Mouse (Mus musculus) intestine, embryonic 15.5 days (tissue): ENCODE results near the gene Zfp949. TPM values are rescaled to one million over a fixed set of nuclear protein-coding genes. Genes with fewer than 3 reads are reported as not detected.

ENCODE experiments used
- ATAC-seq: fragments of 200-750 bp; cut with Nextera tagmentation; 2 replicates; pipeline ENCODE4 v1.8.0; 2017; ENCODE audit warnings: moderate TSS enrichment, moderate library complexity
- H3K27ac ChIP-seq: fragments of 300-500 bp; sonication (generic); 2 replicates; pipeline ENCODE4 v1.5.1; 2015; ENCODE audit warnings: mild to moderate bottlenecking, inconsistent platforms
- H3K27me3 ChIP-seq: fragments of 300-500 bp; sonication (generic); replicated peaks from 2 replicates; pipeline ENCODE4 v1.6.1; 2015; ENCODE audit warnings: inconsistent platforms
- H3K36me3 ChIP-seq: fragments of 300-500 bp; sonication (generic); 2 replicates; pipeline ENCODE4 v1.6.1; 2015; ENCODE audit warnings: inconsistent platforms
- H3K4me1 ChIP-seq: fragments of 300-500 bp; sonication (generic); replicated peaks from 2 replicates; pipeline ENCODE4 v1.6.1; 2015; ENCODE audit warnings: inconsistent platforms
- H3K4me2 ChIP-seq: fragments of 300-500 bp; sonication (generic); replicated peaks from 2 replicates; pipeline ENCODE4 v1.6.1; 2015; ENCODE audit warnings: mild to moderate bottlenecking, inconsistent platforms
- H3K4me3 ChIP-seq: fragments of 300-500 bp; sonication (generic); replicated peaks from 2 replicates; pipeline ENCODE4 v1.5.1; 2015; ENCODE audit warnings: inconsistent platforms
- H3K9ac ChIP-seq: fragments of 300-500 bp; sonication (generic); 2 replicates; pipeline ENCODE4 v1.6.1; 2015; ENCODE audit warnings: inconsistent platforms
- H3K9me3 ChIP-seq: fragments of 300-500 bp; sonication (generic); 2 replicates; pipeline ENCODE4 v1.6.1; 2016; ENCODE audit warnings: inconsistent platforms
- WGBS: fragments of 180-500 bp; shearing (Covaris S2); methylation state at CpG from one replicate; pipeline ENCODE4 v1.1.7; 2015; 5-methylcytosine and 5-hydroxymethylcytosine counted together
- polyA plus RNA-seq: library from polyadenylated mRNA; unstranded; fragments of >200 nt; fragmentation: Nextera tagmentation; extraction: Ambion mirVana; gene quantifications from 2 replicates; pipeline ENCODE4 v1.2.1, GENCODE M21; 2015

Zfp949 gene
- polyA plus RNA-seq, result 7.4 and 7.9 TPM in 2 replicates

GRCm38 (mm10) chr9:88547851-88548613 is at the start of gene Zfp949:
Zfp949 (plus strand) TSS chr9:88548020.
- Histone ChIP-seq H3K9ac (peak within 1 kb of the TSS; percentile 60), H3K9me3 (no peaks in the 10 kb centered on the region), H3K4me2 (peak within 1 kb of the TSS; percentile 59), H3K27ac (peak within 1 kb of the TSS; percentile 72), H3K4me3 (peak within 1 kb of the TSS; percentile 88), H3K4me1 (peaks cover 5% of the 10 kb centered on the region; the same call in 1 of the 2 replicates), H3K36me3 (no peaks in the 10 kb centered on the region), H3K27me3 (no peaks in the 10 kb centered on the region)
- WGBS, result under 1% methylated on average over 30 of the region's 30 CpGs
- ATAC-seq, result peak; percentile 96

- Histone ChIP-seq H3K9ac (no peak overlapping the region), H3K4me2 (no peak overlapping the region), H3K4me3 (no peak overlapping the region), H3K27ac (no peak overlapping the region), H3K4me1 (no peaks in the 10 kb centered on the region), H3K36me3 (no peaks in the 10 kb centered on the region), H3K27me3 (no peaks in the 10 kb centered on the region), H3K9me3 (no peaks in the 10 kb centered on the region)
- WGBS, result 74% methylated on average over 2 of the region's 2 CpGs
- ATAC-seq, result no peak
Measured at GRCm38 (mm10) chr9:88500112-88500511, 47.7 kb upstream of the Zfp949 start.

GRCm38 (mm10) chr9:88501846-88502245 is 46.0 kb upstream of the Zfp949 start:
- 82% methylated on average over 6 of the region's 6 CpGs for WGBS
- no peak for ATAC-seq

GRCm38 (mm10) chr9:88515546-88515945 is 32.3 kb upstream of the Zfp949 start:
- Histone ChIP-seq H3K36me3 (no peaks in the 10 kb centered on the region), H3K27me3 (no peaks in the 10 kb centered on the region), H3K27ac (no peak overlapping the region), H3K9ac (no peak overlapping the region), H3K4me2 (no peak overlapping the region), H3K4me3 (no peak overlapping the region), H3K4me1 (no peaks in the 10 kb centered on the region), H3K9me3 (no peaks in the 10 kb centered on the region)
- ATAC-seq, result no peak
- 90% methylated on average over 1 of the region's 1 CpGs for WGBS

More at GRCm38 (mm10) chr9:88501846-88502245, 46.0 kb upstream of the Zfp949 start:
- H3K4me3 ChIP-seq, result no peak overlapping the region
- H3K4me2 ChIP-seq, result no peak overlapping the region
- H3K4me1 ChIP-seq, result no peaks in the 10 kb centered on the region
- no peak overlapping the region for H3K9ac ChIP-seq
- no peaks in the 10 kb centered on the region for H3K9me3 ChIP-seq
- no peaks in the 10 kb centered on the region for H3K36me3 ChIP-seq
- H3K27me3 ChIP-seq, result no peaks in the 10 kb centered on the region
- no peak overlapping the region for H3K27ac ChIP-seq

GRCm38 (mm10) chr9:88516361-88516995 is 31.3 kb upstream of the Zfp949 start:
- peaks cover 5% of the 10 kb centered on the region; the same call in 1 of the 2 replicates for H3K36me3 ChIP-seq
- WGBS, result 74% methylated on average over 3 of the region's 3 CpGs
- H3K9ac ChIP-seq, result no peak overlapping the region
- no peaks in the 10 kb centered on the region for H3K4me1 ChIP-seq
- ATAC-seq, result no peak
- no peak overlapping the region for H3K4me3 ChIP-seq
- no peaks in the 10 kb centered on the region for H3K9me3 ChIP-seq
- no peak overlapping the region for H3K27ac ChIP-seq
- H3K27me3 ChIP-seq, result no peaks in the 10 kb centered on the region
- no peak overlapping the region for H3K4me2 ChIP-seq

GRCm38 (mm10) chr9:88519390-88520121 is 28.3 kb upstream of the Zfp949 start:
- Histone ChIP-seq H3K36me3 (peaks cover 5% of the 10 kb centered on the region; the same call in 1 of the 2 replicates), H3K4me1 (no peaks in the 10 kb centered on the region), H3K27me3 (no peaks in the 10 kb centered on the region), H3K9ac (no peak overlapping the region), H3K4me3 (no peak overlapping the region), H3K9me3 (no peaks in the 10 kb centered on the region), H3K27ac (no peak overlapping the region), H3K4me2 (no peak overlapping the region)
- no peak for ATAC-seq

GRCm38 (mm10) chr9:88520122-88520848 is 27.5 kb upstream of the Zfp949 start:
- WGBS, result 37% methylated on average over 2 of the region's 2 CpGs
- H3K4me1 ChIP-seq, result no peaks in the 10 kb centered on the region
- ATAC-seq, result no peak
- H3K27ac ChIP-seq, result no peak overlapping the region
- H3K27me3 ChIP-seq, result no peaks in the 10 kb centered on the region
- no peaks in the 10 kb centered on the region for H3K9me3 ChIP-seq
- no peak overlapping the region for H3K9ac ChIP-seq
- peak overlapping the region; percentile 51 for H3K4me2 ChIP-seq
- H3K4me3 ChIP-seq, result peak overlapping the region; percentile 68; the same call in 1 of the 2 replicates
- peaks cover 5% of the 10 kb centered on the region; the same call in 1 of the 2 replicates for H3K36me3 ChIP-seq

GRCm38 (mm10) chr9:88520849-88521483 is 26.9 kb upstream of the Zfp949 start:
- no peak overlapping the region for H3K27ac ChIP-seq
- ATAC-seq, result no peak
- peaks cover 5% of the 10 kb centered on the region; the same call in 1 of the 2 replicates for H3K36me3 ChIP-seq
- H3K9me3 ChIP-seq, result no peaks in the 10 kb centered on the region
- H3K4me3 ChIP-seq, result peak overlapping the region; percentile 68
- peak overlapping the region; percentile 51 for H3K4me2 ChIP-seq
- 20% methylated on average over 4 of the region's 4 CpGs for WGBS
- H3K9ac ChIP-seq, result 0 out of 2 replicates have a peak overlapping the region, but pooled peaks have one; percentile 13
- H3K4me1 ChIP-seq, result no peaks in the 10 kb centered on the region
- no peaks in the 10 kb centered on the region for H3K27me3 ChIP-seq

GRCm38 (mm10) chr9:88521961-88522568 is 25.8 kb upstream of the Zfp949 start:
- Histone ChIP-seq H3K4me1 (no peaks in the 10 kb centered on the region), H3K4me3 (peak overlapping the region; percentile 68), H3K27ac (peak overlapping the region; percentile 88), H3K4me2 (peak overlapping the region; percentile 51), H3K36me3 (peaks cover 5% of the 10 kb centered on the region; the same call in 1 of the 2 replicates), H3K9ac (peak overlapping the region; percentile 83), H3K27me3 (no peaks in the 10 kb centered on the region), H3K9me3 (no peaks in the 10 kb centered on the region)
- ATAC-seq, result no peak
- WGBS, result under 1% methylated on average over 10 of the region's 10 CpGs

- WGBS, result under 1% methylated on average over 69 of the region's 69 CpGs
- Histone ChIP-seq H3K36me3 (peaks cover 5% of the 10 kb centered on the region; the same call in 1 of the 2 replicates), H3K4me2 (peak overlapping the region; percentile 83), H3K9ac (peak overlapping the region; percentile 83), H3K27me3 (no peaks in the 10 kb centered on the region), H3K4me1 (no peaks in the 10 kb centered on the region), H3K4me3 (peak overlapping the region; percentile 68), H3K27ac (peak overlapping the region; percentile 91), H3K9me3 (no peaks in the 10 kb centered on the region)
- ATAC-seq, result peak; percentile 93
Measured at GRCm38 (mm10) chr9:88522569-88523334, 25.1 kb upstream of the Zfp949 start.
